Mouse (Mus musculus) forebrain, embryonic 10.5 days (tissue): Measurements from ENCODE around the gene Dusp15. TPM values are rescaled to one million over a fixed set of nuclear protein-coding genes. Genes with fewer than 3 reads are reported as not detected.
A peak's percentile ranks its signal among the peaks of the same experiment; 100 is the strongest.

Source experiments
- DNase-seq: peaks from one replicate; pipeline ENCODE4 v3.0.0-alpha.2; 2017; ENCODE audit warnings: low spot score; ENCODE audit errors: extremely low spot score
- H3K27ac ChIP-seq: fragments of 300-500 bp; sonication (generic); 2 replicates; pipeline ENCODE4 v1.5.1; 2016; ENCODE audit warnings: mild to moderate bottlenecking
- H3K27me3 ChIP-seq: fragments of 300-500 bp; sonication (generic); 2 replicates; pipeline ENCODE4 v1.6.1; 2016; ENCODE audit warnings: mild to moderate bottlenecking; ENCODE audit not compliant: poor library complexity, severe bottlenecking
- H3K36me3 ChIP-seq: fragments of 300-500 bp; sonication (generic); replicated peaks from 2 replicates; pipeline ENCODE4 v1.6.1; 2016; ENCODE audit warnings: mild to moderate bottlenecking, moderate library complexity
- H3K4me1 ChIP-seq: fragments of 300-500 bp; sonication (generic); 2 replicates; pipeline ENCODE4 v1.6.1; 2016
- H3K4me3 ChIP-seq: fragments of 300-500 bp; sonication (generic); 2 replicates; pipeline ENCODE4 v1.5.1; 2016; ENCODE audit warnings: mild to moderate bottlenecking, moderate library complexity
- H3K9me3 ChIP-seq: fragments of 300-500 bp; sonication (generic); 2 replicates; pipeline ENCODE4 v1.6.1; 2016; ENCODE audit warnings: mild to moderate bottlenecking, moderate library complexity
- WGBS: fragments of 180-500 bp; shearing (Covaris S2); methylation state at CpG from one replicate; pipeline ENCODE4 v1.1.7; 2016; 5-methylcytosine and 5-hydroxymethylcytosine counted together
- polyA plus RNA-seq: library from polyadenylated mRNA; unstranded; fragments of >200 nt; fragmentation: Nextera tagmentation; extraction: Ambion mirVana; gene quantifications from 2 replicates; pipeline ENCODE4 v1.2.1, GENCODE M21; 2016

Dusp15 gene
- polyA plus RNA-seq, 1 experiment from 2014 or later, result 0.42 TPM

GRCm38 (mm10) chr2:152927371-152927770 is 24.1 kb downstream of the Dusp15 start:
- Histone ChIP-seq H3K9me3 (no peaks in the 10 kb centered on the region), H3K27me3 (peaks cover 10% of the 10 kb centered on the region; the same call in 1 of the 2 replicates), H3K4me3 (no peak overlapping the region), H3K27ac (peak overlapping the region; percentile 79; the same call in 1 of the 2 replicates), H3K36me3 (no peaks in the 10 kb centered on the region), H3K4me1 (peaks cover 73% of the 10 kb centered on the region)
- no peak for DNase-seq
- 66% methylated on average over 5 of the region's 5 CpGs for WGBS

- Histone ChIP-seq H3K27ac (peak overlapping the region; percentile 79), H3K27me3 (peaks cover 7% of the 10 kb centered on the region; the same call in 1 of the 2 replicates), H3K4me3 (no peak overlapping the region), H3K36me3 (no peaks in the 10 kb centered on the region), H3K9me3 (no peaks in the 10 kb centered on the region), H3K4me1 (peaks cover 77% of the 10 kb centered on the region)
- no peak for DNase-seq
- 72% methylated on average over 9 of the region's 9 CpGs for WGBS
These were observed 24.6 kb downstream of the Dusp15 start for GRCm38 (mm10) chr2:152926896-152927295.

GRCm38 (mm10) chr2:152925189-152925872 is 26.2 kb downstream of the Dusp15 start:
- Histone ChIP-seq H3K27ac (peak overlapping the region; percentile 79), H3K4me1 (peaks cover 70% of the 10 kb centered on the region)
- WGBS, result 62% methylated on average over 11 of the region's 11 CpGs

GRCm38 (mm10) chr2:152924543-152924942 is 27.0 kb downstream of the Dusp15 start:
- no peak for DNase-seq
- WGBS, result 88% methylated on average over 5 of the region's 5 CpGs
- Histone ChIP-seq H3K36me3 (no peaks in the 10 kb centered on the region), H3K4me3 (no peak overlapping the region), H3K9me3 (no peaks in the 10 kb centered on the region), H3K27ac (peak overlapping the region; percentile 79), H3K4me1 (peaks cover 63% of the 10 kb centered on the region), H3K27me3 (no peaks in the 10 kb centered on the region)

More at GRCm38 (mm10) chr2:152925189-152925872, 26.2 kb downstream of the Dusp15 start:
- Histone ChIP-seq H3K27me3 (no peaks in the 10 kb centered on the region), H3K9me3 (no peaks in the 10 kb centered on the region), H3K4me3 (no peak overlapping the region), H3K36me3 (no peaks in the 10 kb centered on the region)
- peak; percentile 40 for DNase-seq

- H3K4me3 ChIP-seq, result no peak overlapping the region
- H3K9me3 ChIP-seq, result no peaks in the 10 kb centered on the region
- 0 out of 2 replicates have a peak, but pooled peaks cover under 1% of the 10 kb centered on the region for H3K27me3 ChIP-seq
- H3K36me3 ChIP-seq, result no peaks in the 10 kb centered on the region
- 69% methylated on average over 8 of the region's 8 CpGs for WGBS
- DNase-seq, result no peak
- peak overlapping the region; percentile 79 for H3K27ac ChIP-seq
- H3K4me1 ChIP-seq, result peaks cover 63% of the 10 kb centered on the region
These were observed 27.4 kb downstream of the Dusp15 start for GRCm38 (mm10) chr2:152924128-152924527.

GRCm38 (mm10) chr2:152923621-152924020 is 27.9 kb downstream of the Dusp15 start:
- DNase-seq, result no peak
- Histone ChIP-seq H3K36me3 (no peaks in the 10 kb centered on the region), H3K4me3 (no peak overlapping the region), H3K9me3 (no peaks in the 10 kb centered on the region), H3K4me1 (peaks cover 63% of the 10 kb centered on the region), H3K27ac (peak overlapping the region; percentile 79), H3K27me3 (peaks cover 4% of the 10 kb centered on the region; the same call in 1 of the 2 replicates)
- WGBS, result 73% methylated on average over 3 of the region's 3 CpGs

- Histone ChIP-seq H3K27me3 (peaks cover 7% of the 10 kb centered on the region; the same call in 1 of the 2 replicates), H3K9me3 (no peaks in the 10 kb centered on the region), H3K4me1 (peaks cover 54% of the 10 kb centered on the region), H3K36me3 (no peaks in the 10 kb centered on the region), H3K27ac (peak overlapping the region; percentile 71), H3K4me3 (no peak overlapping the region)
- no peak for DNase-seq
- 29% methylated on average over 6 of the region's 7 CpGs for WGBS
These were observed 29.1 kb downstream of the Dusp15 start for GRCm38 (mm10) chr2:152922376-152922775.

- H3K4me1 ChIP-seq, result peaks cover 25% of the 10 kb centered on the region
- no peaks in the 10 kb centered on the region for H3K36me3 ChIP-seq
- no peak overlapping the region for H3K27ac ChIP-seq
- no peak for DNase-seq
- no peak overlapping the region for H3K4me3 ChIP-seq
- WGBS, result 69% methylated on average over 9 of the region's 9 CpGs
- H3K9me3 ChIP-seq, result no peaks in the 10 kb centered on the region
- peaks cover 47% of the 10 kb centered on the region for H3K27me3 ChIP-seq
These were observed 33.8 kb downstream of the Dusp15 start for GRCm38 (mm10) chr2:152917671-152918070.

GRCm38 (mm10) chr2:152916111-152916510 is 35.4 kb downstream of the Dusp15 start:
- Histone ChIP-seq H3K9me3 (no peaks in the 10 kb centered on the region), H3K4me3 (no peak overlapping the region), H3K27me3 (peaks cover 63% of the 10 kb centered on the region), H3K36me3 (no peaks in the 10 kb centered on the region), H3K27ac (no peak overlapping the region), H3K4me1 (peaks cover 20% of the 10 kb centered on the region)
- WGBS, result 58% methylated on average over 5 of the region's 5 CpGs
- no peak for DNase-seq

- no peak overlapping the region for H3K27ac ChIP-seq
- WGBS, result 71% methylated on average over 4 of the region's 4 CpGs
- no peaks in the 10 kb centered on the region for H3K9me3 ChIP-seq
- H3K4me3 ChIP-seq, result no peak overlapping the region
- H3K4me1 ChIP-seq, result peaks cover 25% of the 10 kb centered on the region
- no peak for DNase-seq
- H3K36me3 ChIP-seq, result no peaks in the 10 kb centered on the region
- peaks cover 70% of the 10 kb centered on the region for H3K27me3 ChIP-seq
These were observed 36.0 kb downstream of the Dusp15 start for GRCm38 (mm10) chr2:152915453-152915852.

- no peaks in the 10 kb centered on the region for H3K9me3 ChIP-seq
- peaks cover 73% of the 10 kb centered on the region for H3K27me3 ChIP-seq
- peak overlapping the region; percentile 35 for H3K4me3 ChIP-seq
- WGBS, result 6% methylated on average over 18 of the region's 18 CpGs
- peak; percentile 84 for DNase-seq
- H3K4me1 ChIP-seq, result peaks cover 25% of the 10 kb centered on the region
- H3K36me3 ChIP-seq, result no peaks in the 10 kb centered on the region
- H3K27ac ChIP-seq, result no peak overlapping the region
These were observed 37.0 kb downstream of the Dusp15 start for GRCm38 (mm10) chr2:152914310-152915120.

- Histone ChIP-seq H3K27me3 (peaks cover 69% of the 10 kb centered on the region), H3K9me3 (no peaks in the 10 kb centered on the region), H3K4me3 (no peak overlapping the region), H3K4me1 (peaks cover 25% of the 10 kb centered on the region), H3K27ac (no peak overlapping the region), H3K36me3 (no peaks in the 10 kb centered on the region)
- WGBS, result 29% methylated on average over 7 of the region's 7 CpGs
- DNase-seq, result no peak
These were observed 38.0 kb downstream of the Dusp15 start for GRCm38 (mm10) chr2:152913471-152913870.

GRCm38 (mm10) chr2:152911432-152911831 is 40.1 kb downstream of the Dusp15 start:
- peaks cover 61% of the 10 kb centered on the region for H3K27me3 ChIP-seq
- no peak overlapping the region for H3K4me3 ChIP-seq
- H3K9me3 ChIP-seq, result no peaks in the 10 kb centered on the region
- DNase-seq, result no peak
- H3K27ac ChIP-seq, result no peak overlapping the region
- 31% methylated on average over 6 of the region's 6 CpGs for WGBS
- no peaks in the 10 kb centered on the region for H3K36me3 ChIP-seq
- peaks cover 38% of the 10 kb centered on the region for H3K4me1 ChIP-seq
